Mouse (Mus musculus): ENCODE measurements around the gene Trpv3.
"Not testable (repeated sequence)": the region's sequence is repeated elsewhere in the genome, so short reads cannot be mapped to it uniquely, and the experiment has no call there.

The Trpv3 gene

DNA sequence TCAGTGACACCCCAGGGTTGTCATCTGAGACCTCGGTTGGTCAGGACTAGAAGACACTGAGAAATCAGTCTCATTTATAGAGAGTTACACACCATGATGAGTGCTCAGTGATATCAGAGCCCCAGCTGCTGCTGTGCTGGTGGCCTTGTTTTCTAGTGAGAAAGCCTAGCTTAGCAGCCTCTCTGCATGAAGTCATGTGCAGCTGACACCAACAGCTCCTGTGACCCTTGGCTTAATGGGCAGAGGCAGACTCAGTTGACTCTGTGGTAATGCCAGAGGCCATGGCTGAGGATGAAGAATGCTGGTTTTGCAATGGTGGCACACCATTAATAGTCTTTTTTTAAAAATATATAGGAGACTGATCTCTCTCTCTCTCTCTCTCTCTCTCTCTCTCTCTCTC is 22.4 kb downstream of the Trpv3 start:
- DNase-seq (ENCODE audit: low spot score), result no peak

DNA sequence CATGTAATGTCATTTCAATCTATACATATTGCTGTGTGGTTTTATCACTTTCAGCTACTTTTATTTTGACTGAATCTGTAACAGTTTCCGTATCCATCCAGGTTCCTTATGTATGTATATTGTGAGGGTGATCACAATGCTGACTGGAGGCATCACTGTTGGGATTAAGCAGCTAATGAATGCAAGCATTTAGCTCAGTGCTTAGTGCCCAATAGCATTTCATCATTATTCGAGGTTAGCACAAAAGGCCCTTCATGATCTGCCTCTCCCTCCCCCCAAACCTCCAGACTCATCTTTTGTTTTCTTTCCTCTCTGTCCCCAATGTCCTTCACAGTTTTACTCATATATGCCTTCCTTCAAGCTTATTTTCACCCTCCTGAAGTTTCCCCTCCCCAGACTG is 35.9 kb downstream of the Trpv3 start:
- DNase-seq (ENCODE audit: low spot score), result no peak

DNA sequence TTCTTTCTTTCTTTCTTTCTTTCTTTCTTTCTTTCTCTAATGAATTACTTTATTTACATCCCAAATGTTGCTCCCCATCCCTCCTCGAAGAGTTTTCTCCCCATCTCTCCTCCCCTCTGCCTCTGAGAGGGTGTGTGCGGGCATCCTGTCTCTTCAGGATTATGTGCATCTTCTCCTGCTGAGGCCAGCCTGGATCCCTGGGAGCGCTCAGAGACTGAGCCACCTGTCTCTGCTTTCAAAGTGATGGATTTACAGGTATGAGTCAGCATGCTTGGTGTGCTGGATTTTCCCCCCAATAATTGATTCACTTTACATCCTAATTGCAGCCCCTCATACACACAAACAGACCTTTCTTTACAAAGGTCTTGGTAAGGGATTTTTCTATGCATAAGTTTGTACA is 48.8 kb downstream of the Trpv3 start:
- DNase-seq (ENCODE audit: low spot score), result no peak

DNA sequence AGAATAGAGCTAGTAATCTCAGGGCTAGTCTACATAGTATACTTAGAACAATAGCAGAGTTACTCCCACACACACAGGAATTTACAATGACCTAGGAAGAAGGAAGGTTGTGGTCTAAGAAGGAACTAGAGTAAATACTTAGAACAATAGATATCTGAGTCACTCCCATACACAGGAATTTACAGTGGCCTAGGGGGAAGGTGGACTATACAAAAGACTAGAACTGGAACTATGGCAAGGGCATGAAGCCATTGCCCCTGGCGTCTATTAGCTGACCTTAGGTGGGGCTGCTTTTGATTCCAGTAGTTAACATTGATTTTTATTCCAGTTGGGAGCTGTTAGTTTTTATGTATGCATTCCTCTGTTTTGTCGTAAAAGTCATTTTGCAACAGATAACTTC is 51.4 kb downstream of the Trpv3 start:
- DNase-seq (ENCODE audit: low spot score), result not testable (repeated sequence)

DNA sequence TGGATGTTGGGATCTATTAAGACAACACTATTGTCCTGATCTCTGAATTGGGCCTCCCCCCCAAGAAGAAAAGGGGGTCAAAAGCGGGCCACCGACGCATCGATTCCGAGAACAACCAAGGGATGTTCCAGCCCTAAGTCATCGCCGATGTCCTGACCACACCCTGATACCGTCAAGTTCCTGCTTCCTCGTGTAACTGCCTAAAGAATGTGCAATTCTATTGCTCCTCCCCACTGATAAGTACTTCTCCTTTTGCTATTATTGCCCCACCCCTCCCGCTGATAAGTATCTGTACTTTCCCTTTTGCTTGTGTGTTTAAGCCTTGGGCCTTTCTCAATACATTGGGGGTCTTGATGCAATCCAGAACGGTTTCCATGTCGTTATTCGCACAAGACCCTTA is 53.9 kb downstream of the Trpv3 start:
- not testable (repeated sequence) for DNase-seq (ENCODE audit: low spot score)

DNA sequence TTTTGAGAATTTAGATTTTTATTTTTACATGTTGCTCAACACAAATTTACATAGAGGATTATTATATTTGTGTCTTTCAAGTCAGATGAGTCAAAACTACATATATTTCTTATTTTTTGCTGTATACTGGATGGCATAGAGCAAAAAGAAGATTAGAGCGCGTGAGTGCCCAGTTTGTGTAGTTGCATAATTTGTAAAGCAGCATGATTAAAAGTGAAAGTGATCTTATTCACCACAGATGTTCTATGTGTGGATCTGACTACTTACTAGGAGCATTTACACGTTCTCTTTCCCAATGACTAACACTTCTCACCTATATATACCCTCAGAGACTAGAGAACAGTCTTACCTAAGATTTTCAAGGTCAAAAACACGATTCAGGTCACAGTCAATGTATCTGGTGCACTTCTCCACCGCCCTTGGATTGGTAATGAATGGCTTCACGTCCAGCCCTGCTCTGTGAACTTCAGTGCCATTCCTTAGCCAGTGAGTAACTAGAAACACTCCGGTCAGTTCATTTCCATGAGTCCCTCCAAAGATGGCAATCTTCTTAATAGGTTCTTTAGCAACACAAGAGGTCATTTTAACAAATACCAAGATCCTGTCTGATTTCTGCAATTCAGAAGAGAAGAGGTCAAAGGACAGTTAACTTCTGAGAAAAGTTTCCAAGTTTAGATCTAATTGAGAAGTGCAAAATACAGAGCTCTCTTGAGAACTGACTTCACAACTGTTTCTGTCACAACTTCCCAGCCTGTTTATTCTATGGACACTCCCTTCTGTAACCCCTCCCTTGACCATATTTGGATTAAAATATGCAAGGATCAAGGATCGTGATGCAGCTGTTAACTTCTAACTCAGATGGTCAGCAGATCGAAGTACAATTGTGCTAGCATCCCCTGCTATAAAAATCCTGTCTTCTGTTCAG is 57.0 kb downstream of the Trpv3 start:
- DNase-seq (ENCODE audit: low spot score), result peak; percentile 12

DNA sequence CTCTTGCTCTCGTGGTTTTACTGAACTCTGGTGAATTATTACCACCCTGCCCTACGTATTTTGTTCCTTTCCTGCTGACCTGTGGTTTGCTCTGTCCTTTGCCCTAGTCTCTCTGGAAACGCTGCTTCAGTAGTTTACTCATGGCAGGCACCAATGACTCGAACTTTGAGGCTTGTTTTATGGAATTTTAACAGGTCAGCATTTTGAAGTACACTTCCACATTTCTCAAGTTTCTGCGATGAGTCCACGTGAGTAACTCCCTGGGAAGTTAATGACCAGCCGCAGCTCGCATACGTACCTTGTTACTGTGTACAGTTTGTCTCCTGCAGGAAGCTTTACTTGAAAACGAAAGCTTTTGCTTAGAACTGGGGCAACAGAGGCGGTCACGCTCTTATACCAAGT is 59.3 kb downstream of the Trpv3 start:
- DNase-seq (ENCODE audit: low spot score), result peak; percentile 84

DNA sequence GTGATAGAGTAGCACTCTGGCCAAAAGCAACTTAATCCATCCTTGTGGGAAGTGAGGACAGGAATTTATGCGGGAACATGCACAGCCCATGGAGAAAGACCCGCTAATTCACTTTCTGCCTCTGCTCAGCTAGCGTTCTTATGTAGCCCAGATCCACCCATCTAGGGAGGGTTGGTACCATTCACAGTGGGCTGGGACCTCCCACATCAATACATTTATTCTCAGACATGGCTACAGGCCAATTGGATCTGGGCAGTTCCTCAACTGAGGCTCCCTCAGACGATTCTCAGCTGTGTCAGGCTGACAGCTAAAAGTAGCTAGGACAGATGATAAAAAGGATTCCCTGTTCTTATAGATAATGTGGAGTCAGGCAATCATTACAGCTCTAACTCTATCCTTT is 60.2 kb downstream of the Trpv3 start:
- DNase-seq (ENCODE audit: low spot score), result no peak

DNA sequence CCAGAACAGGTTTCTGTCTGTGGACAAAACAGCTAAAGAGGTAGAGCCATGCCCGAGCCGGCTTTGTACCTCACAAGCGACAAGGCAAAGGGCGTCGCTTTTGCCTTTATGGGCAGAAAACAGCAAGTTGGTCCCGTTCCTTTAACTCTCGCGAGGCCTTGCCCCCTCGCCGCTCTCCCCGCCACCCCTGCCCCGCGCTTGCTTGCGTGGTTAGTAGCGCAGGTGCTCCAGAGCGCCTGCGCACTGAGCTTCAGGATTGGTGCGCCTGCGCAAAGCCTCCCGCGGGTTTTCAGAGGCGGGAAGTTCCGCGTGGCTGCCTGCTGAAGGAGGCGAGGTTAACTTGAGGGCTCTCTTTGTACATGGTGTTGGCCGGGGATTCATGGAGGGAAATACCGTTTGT is 62.3 kb downstream of the Trpv3 start, which contains the start of the genes Aspa, Gm49340 and Spata22:
TSS of gene Aspa (minus strand) at position 155 of the 400 bp plus-strand sequence.
TSS of gene Gm49340 (plus strand) at position 300 of the 400 bp plus-strand sequence.
TSS of gene Spata22 (plus strand) at position 300 of the 400 bp plus-strand sequence.
- DNase-seq (ENCODE audit: low spot score), result no peak

DNA sequence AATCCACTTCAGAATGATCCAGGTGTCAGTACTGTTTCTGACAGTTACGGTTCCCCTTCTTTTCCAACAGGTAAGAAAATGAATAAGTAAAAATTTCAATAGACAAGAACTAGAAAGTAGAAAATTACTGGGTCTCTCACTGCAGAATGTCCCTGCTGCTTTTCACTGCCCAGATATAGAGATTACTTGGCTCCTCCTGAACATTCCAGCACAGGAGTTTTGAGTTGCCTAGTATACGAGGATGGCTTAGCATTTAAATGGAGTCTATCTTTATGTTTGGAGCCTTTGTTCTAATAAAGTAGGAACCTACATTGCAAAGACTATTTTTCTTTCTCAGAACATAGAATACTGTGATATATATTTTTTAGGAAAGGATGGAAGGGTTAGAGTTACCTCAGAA is 66.2 kb downstream of the Trpv3 start:
- DNase-seq (ENCODE audit: low spot score), result no peak

DNA sequence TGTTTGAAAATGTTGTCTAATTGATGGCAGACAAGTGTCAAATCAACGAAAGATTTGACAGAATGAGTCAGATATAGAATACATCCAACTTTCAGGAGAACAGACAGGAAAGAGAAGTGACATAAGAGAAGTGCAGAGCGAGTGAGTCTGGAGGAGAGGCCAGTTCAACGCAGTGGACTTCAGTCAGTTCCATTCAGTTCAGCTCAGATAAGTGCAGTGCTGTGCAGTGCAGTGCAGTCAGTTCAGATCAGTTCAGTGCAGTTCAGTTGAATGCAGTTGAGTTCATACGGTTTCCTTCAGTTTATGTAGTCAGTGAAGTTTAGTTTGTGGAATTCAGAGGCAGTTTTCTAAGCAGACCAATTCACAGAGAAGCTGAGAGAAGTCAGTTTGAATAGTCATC is 69.7 kb downstream of the Trpv3 start:
- no peak for DNase-seq (ENCODE audit: low spot score)
